Mouse (Mus musculus) B cell, adult (primary cell): Measurements from ENCODE around the gene Olfr532. TPM values are rescaled to one million over a fixed set of nuclear protein-coding genes. Genes with fewer than 3 reads are reported as not detected.

Experiments used
- total RNA-seq: library from RNA; stranded (reverse); gene quantifications from 4 replicates; pipeline ENCODE4 v1.2.4, GENCODE M21; 2023; ENCODE audit not compliant: inconsistent age

Olfr532 gene
- not detected in 4 replicates for total RNA-seq

DNA sequence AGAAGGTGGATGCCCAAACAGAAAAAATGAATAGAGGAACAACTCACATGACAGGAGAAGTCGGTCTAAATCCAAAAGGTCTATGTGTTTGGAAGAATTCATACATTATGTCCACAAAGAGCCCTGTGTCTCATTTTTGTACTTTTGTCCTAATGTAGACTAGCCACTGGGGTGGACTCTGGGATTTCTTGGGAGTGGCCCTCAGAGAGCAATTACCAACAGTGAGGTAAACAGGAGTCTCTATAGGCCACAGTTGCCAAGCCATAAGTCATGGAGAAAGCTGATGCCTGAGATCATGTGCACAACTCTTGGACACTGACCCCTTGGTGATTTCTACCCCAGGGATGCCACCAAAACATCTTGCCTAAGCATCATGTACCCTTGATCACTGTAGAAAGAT, at the start of gene Olfr532:
Gene Olfr532 (minus strand): TSS at position 101 of the 400 bp plus-strand sequence.

DNA sequence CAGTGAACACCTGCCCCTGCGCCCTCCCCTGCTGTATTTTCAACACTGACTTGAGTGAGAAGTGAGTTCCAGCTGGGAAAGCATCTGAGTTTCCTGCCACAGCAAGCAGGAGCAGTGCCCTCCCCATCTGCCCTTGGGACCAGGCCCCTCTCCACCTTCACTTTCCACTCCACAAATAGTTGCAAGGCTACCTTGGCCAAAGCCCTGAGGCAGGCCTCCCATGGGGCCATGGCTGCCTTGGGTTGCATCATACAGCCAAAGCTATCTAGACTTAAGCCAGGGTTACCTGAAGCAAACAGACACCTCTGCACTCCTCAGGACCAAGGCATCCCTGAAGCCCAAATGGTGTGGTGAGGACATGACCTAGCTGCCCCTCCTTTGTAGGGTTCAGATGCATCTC, 41.6 kb upstream of the Olfr532 start, which contains the start of gene Olfr533:
Gene Olfr533 (plus strand): TSS at position 301 of the 400 bp plus-strand sequence.

DNA sequence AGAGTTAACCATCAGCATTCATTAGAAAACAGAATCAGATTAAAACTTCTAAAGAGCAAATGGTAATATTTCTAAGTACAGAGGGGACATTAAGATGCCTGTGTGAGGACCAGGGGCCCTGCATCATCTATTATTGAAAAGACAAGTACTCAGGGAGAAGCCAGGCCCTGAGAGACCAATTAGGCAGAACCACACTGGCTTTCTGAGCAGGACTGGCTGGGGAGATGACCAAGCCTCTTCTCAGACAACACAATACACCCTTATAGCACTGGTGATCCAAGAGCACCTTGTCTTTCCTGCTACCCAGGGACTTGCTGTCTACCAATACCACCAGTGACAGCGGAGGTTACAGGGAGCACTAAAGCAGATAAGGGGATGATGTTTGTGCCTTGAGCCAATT, 18.6 kb downstream of the Olfr532 start, which contains the start of gene Olfr531:
Gene Olfr531 (minus strand): TSS at position 101 of the 400 bp plus-strand sequence.

DNA sequence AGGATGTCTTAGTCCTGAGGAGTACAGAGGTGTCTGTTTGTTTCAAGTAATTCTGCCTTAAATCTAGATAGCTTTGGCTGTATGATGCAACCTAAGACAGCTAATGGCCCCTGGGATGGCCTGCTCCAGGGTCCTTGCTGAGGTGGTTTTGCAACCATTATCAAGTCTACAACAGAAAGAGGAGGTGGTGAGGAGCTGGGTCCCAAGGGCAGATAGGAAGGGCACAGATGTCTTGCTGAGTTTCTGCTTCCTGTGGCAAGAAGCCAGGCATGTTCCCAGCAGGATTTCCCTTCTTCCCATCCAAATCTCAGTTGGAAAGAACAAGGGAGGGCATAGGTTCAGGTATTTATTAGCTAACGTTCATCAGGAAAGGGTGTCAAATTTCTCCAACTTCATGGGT, 45.2 kb downstream of the Olfr532 start, which contains the start of gene Olfr530:
Gene Olfr530 (minus strand): TSS at position 101 of the 400 bp plus-strand sequence.

Other genes starting within 250 kb of the Olfr532 start
- gene Olfr523, start 248.4 kb downstream of the Olfr532 start, total RNA-seq = not detected in 4 replicates
- not detected in 4 replicates for gene Olfr524, start 215.7 kb downstream of the Olfr532 start, total RNA-seq
- not detected in 4 replicates for gene Cd163l1, start 203.4 kb downstream of the Olfr532 start, total RNA-seq
- gene 5830411N06Rik, start 174.4 kb downstream of the Olfr532 start, total RNA-seq = not detected in 4 replicates
- gene Olfr525, start 100.8 kb downstream of the Olfr532 start, total RNA-seq = not detected in 4 replicates
- not detected in 4 replicates for gene Olfr527, start 87.6 kb downstream of the Olfr532 start, total RNA-seq
- not detected in 4 replicates for gene Olfr60, start 60.0 kb downstream of the Olfr532 start, total RNA-seq
- gene Olfr530, start 45.3 kb downstream of the Olfr532 start, total RNA-seq = not detected in 4 replicates
- not detected in 4 replicates for gene Olfr531, start 18.7 kb downstream of the Olfr532 start, total RNA-seq
- gene Olfr533, start 41.7 kb upstream of the Olfr532 start, total RNA-seq = not detected in 4 replicates
- not detected in 4 replicates for gene Olfr535, start 62.6 kb upstream of the Olfr532 start, total RNA-seq
- not detected in 4 replicates for gene Olfr536, start 85.8 kb upstream of the Olfr532 start, total RNA-seq
- gene Olfr538, start 146.2 kb upstream of the Olfr532 start, total RNA-seq = not detected in 4 replicates
- gene Olfr46, start 179.6 kb upstream of the Olfr532 start, total RNA-seq = not detected in 4 replicates
- gene Olfr61, start 207.3 kb upstream of the Olfr532 start, total RNA-seq = not detected in 4 replicates
- not detected in 4 replicates for gene Olfr53, start 224.8 kb upstream of the Olfr532 start, total RNA-seq
- not detected in 4 replicates for gene Olfr539, start 238.3 kb upstream of the Olfr532 start, total RNA-seq